16 mouse cellular contexts compared by ENCODE assay signal in the genomic region with DNA sequence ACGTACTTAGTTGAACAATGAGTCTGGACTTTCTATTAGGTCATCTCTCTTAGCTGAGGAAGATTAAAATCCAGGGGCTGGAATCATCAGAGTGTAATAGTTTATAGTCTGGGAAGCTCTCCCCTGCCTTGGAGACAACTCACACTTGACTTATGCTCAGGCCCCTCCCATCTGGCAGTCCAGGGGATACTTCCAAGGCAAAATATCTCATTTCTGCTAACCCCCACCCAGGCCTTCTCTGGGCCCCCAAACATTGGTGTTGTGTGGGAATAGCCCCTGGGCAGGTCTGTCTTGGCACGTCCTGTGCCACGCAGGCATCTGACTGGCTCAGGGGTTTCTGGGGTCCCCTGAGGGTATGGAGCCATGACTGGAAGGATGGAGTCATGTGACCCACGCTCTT.
DNase-seq lines count a peak whose midpoint lies in the region; ATAC-seq lines count a peak whose summit lies in the region.
"Had no signal": no experiment of that assay in that cellular context is flagged by ENCODE, and none has a peak within 500 bp of the region (broad histone marks: within the 10 kb centered on the region; RNA-seq: fewer than 3 reads in every experiment).

No protein-coding gene starts in this region.

- no peaks in the 10 kb centered on the region for H3K27me3 ChIP-seq in forebrain, embryonic 10.5 days (ENCODE audit: poor library complexity, severe bottlenecking)
- H3K27me3 ChIP-seq in forebrain, embryonic 16.5 days (replicated peaks; ENCODE audit: control insufficient read depth, insufficient read depth, low read length) = no peaks in the 10 kb centered on the region
- no peaks in the 10 kb centered on the region for H3K27me3 ChIP-seq in heart, embryonic 16.5 days (ENCODE audit: control insufficient read depth, insufficient read depth, low read length)
- no peaks in the 10 kb centered on the region for H3K27me3 ChIP-seq in kidney, embryonic 16.5 days (ENCODE audit: insufficient read depth, low read length)
- H3K27me3 ChIP-seq in embryonic facial prominence, embryonic 15.5 days = no peaks in the 10 kb centered on the region
- H3K27me3 ChIP-seq: hindbrain, embryonic 12.5 days; liver, embryonic 15.5 days; lung, embryonic 15.5 days; neural tube, embryonic 12.5 days had no signal

- H3K4me2 ChIP-seq in forebrain, embryonic 16.5 days (ENCODE audit: low read length) = no peak overlapping the region
- H3K4me2 ChIP-seq in heart, embryonic 16.5 days (ENCODE audit: low read depth, low read length) = no peak overlapping the region
- H3K4me2 ChIP-seq in kidney, embryonic 16.5 days (replicated peaks; ENCODE audit: low read depth, low read length) = no peak overlapping the region
- no peak overlapping the region for H3K4me2 ChIP-seq in embryonic facial prominence, embryonic 15.5 days (replicated peaks)
- H3K4me2 ChIP-seq: hindbrain, embryonic 12.5 days; liver, embryonic 15.5 days; lung, embryonic 15.5 days; neural tube, embryonic 12.5 days had no signal

- H3K27ac ChIP-seq in forebrain, embryonic 10.5 days = peak overlapping the region; percentile 51; the same call in 1 of the 2 replicates
- H3K27ac ChIP-seq in forebrain, embryonic 16.5 days (ENCODE audit: low read length) = no peak overlapping the region
- H3K27ac ChIP-seq in heart, embryonic 16.5 days (ENCODE audit: low read length) = 0 out of 2 replicates have a peak overlapping the region, but pooled peaks have one; percentile 20
- peak overlapping the region; percentile 15; the same call in 1 of the 2 replicates for H3K27ac ChIP-seq in kidney, embryonic 16.5 days (ENCODE audit: low read length)
- 0 out of 2 replicates have a peak overlapping the region, but pooled peaks have one; percentile 17 for H3K27ac ChIP-seq in embryonic facial prominence, embryonic 15.5 days (replicated peaks)
- H3K27ac ChIP-seq: liver, embryonic 15.5 days; lung, embryonic 15.5 days; neural tube, embryonic 12.5 days had no signal

- 90% methylated on average over 4 of the region's 4 CpGs for WGBS in forebrain, embryonic 10.5 days
- 87% methylated on average over 4 of the region's 4 CpGs for WGBS in forebrain, embryonic 16.5 days
- WGBS in heart, embryonic 16.5 days = 85% methylated on average over 4 of the region's 4 CpGs
- WGBS in kidney, embryonic 16.5 days = 67% methylated on average over 4 of the region's 4 CpGs
- WGBS in embryonic facial prominence, embryonic 15.5 days = 80% methylated on average over 4 of the region's 4 CpGs

- no peak overlapping the region for H3K4me3 ChIP-seq in forebrain, embryonic 10.5 days
- no peak overlapping the region for H3K4me3 ChIP-seq in forebrain, embryonic 16.5 days (replicated peaks; ENCODE audit: low read length)
- no peak overlapping the region for H3K4me3 ChIP-seq in heart, embryonic 16.5 days (ENCODE audit: low read length)
- no peak overlapping the region for H3K4me3 ChIP-seq in kidney, embryonic 16.5 days (ENCODE audit: low read length)
- H3K4me3 ChIP-seq in embryonic facial prominence, embryonic 15.5 days (replicated peaks) = no peak overlapping the region
- H3K4me3 ChIP-seq: hindbrain, embryonic 12.5 days; liver, embryonic 15.5 days; lung, embryonic 15.5 days; megakaryocyte, embryonic 14.5 days; neural tube, embryonic 12.5 days had no signal

- no peak overlapping the region for H3K9ac ChIP-seq in forebrain, embryonic 16.5 days (replicated peaks; ENCODE audit: low read depth, low read length)
- H3K9ac ChIP-seq in heart, embryonic 16.5 days (ENCODE audit: low read length) = no peak overlapping the region
- H3K9ac ChIP-seq in kidney, embryonic 16.5 days (replicated peaks; ENCODE audit: low read length) = 0 out of 2 replicates have a peak overlapping the region, but pooled peaks have one; percentile 18
- H3K9ac ChIP-seq in embryonic facial prominence, embryonic 15.5 days = no peak overlapping the region
- H3K9ac ChIP-seq: hindbrain, embryonic 12.5 days; liver, embryonic 15.5 days; lung, embryonic 15.5 days; neural tube, embryonic 12.5 days had no signal

- H3K36me3 ChIP-seq in forebrain, embryonic 10.5 days (replicated peaks) = no peaks in the 10 kb centered on the region
- H3K36me3 ChIP-seq in forebrain, embryonic 16.5 days (ENCODE audit: control insufficient read depth, insufficient read depth) = no peaks in the 10 kb centered on the region
- H3K36me3 ChIP-seq in heart, embryonic 16.5 days (ENCODE audit: control insufficient read depth, insufficient read depth) = no peaks in the 10 kb centered on the region
- no peaks in the 10 kb centered on the region for H3K36me3 ChIP-seq in kidney, embryonic 16.5 days (ENCODE audit: insufficient read depth, low read length)
- H3K36me3 ChIP-seq in embryonic facial prominence, embryonic 15.5 days = no peaks in the 10 kb centered on the region
- H3K36me3 ChIP-seq: hindbrain, embryonic 12.5 days; liver, embryonic 15.5 days; lung, embryonic 15.5 days; neural tube, embryonic 12.5 days had no signal

- no peaks in the 10 kb centered on the region for H3K9me3 ChIP-seq in forebrain, embryonic 10.5 days
- H3K9me3 ChIP-seq in forebrain, embryonic 16.5 days (ENCODE audit: control insufficient read depth, low read length) = no peaks in the 10 kb centered on the region
- no peaks in the 10 kb centered on the region for H3K9me3 ChIP-seq in heart, embryonic 16.5 days (replicated peaks; ENCODE audit: control insufficient read depth, low read length)
- H3K9me3 ChIP-seq in kidney, embryonic 16.5 days (ENCODE audit: low read length) = no peaks in the 10 kb centered on the region
- H3K9me3 ChIP-seq in embryonic facial prominence, embryonic 15.5 days (replicated peaks) = no peaks in the 10 kb centered on the region
- H3K9me3 ChIP-seq: hindbrain, embryonic 12.5 days; liver, embryonic 15.5 days; lung, embryonic 15.5 days; megakaryocyte, embryonic 14.5 days; neural tube, embryonic 12.5 days had no signal

- ATAC-seq in forebrain, embryonic 16.5 days = no peak
- no peak for ATAC-seq in heart, embryonic 16.5 days (replicated peaks; ENCODE audit: extremely low read depth, insufficient read depth, low FRiP score)
- ATAC-seq in kidney, embryonic 16.5 days (ENCODE audit: low FRiP score, low TSS enrichment) = no peak
- ATAC-seq in embryonic facial prominence, embryonic 15.5 days (ENCODE audit: insufficient number of reproducible peaks, low FRiP score, low TSS enrichment, low read depth) = no peak

- peaks cover 77% of the 10 kb centered on the region for H3K4me1 ChIP-seq in forebrain, embryonic 10.5 days
- H3K4me1 ChIP-seq in forebrain, embryonic 16.5 days (replicated peaks; ENCODE audit: control insufficient read depth, insufficient read depth, low read length) = peaks cover 50% of the 10 kb centered on the region
- peaks cover 28% of the 10 kb centered on the region for H3K4me1 ChIP-seq in heart, embryonic 16.5 days (ENCODE audit: control insufficient read depth, insufficient read depth, low read length)
- H3K4me1 ChIP-seq in kidney, embryonic 16.5 days (ENCODE audit: insufficient read depth, low read length) = peaks cover 56% of the 10 kb centered on the region
- H3K4me1 ChIP-seq in embryonic facial prominence, embryonic 15.5 days = peaks cover 37% of the 10 kb centered on the region
- H3K4me1 ChIP-seq: liver, embryonic 15.5 days had no signal

- intact Hi-C loops in heart, postnatal 36 days (cut with DNase I) = no loop called here

- no peak for DNase-seq in forebrain, embryonic 10.5 days (ENCODE audit: extremely low spot score, low spot score)
- DNase-seq in heart, postnatal 36 days = no peak
- DNase-seq in kidney, postnatal 14 days = no peak
- DNase-seq: cerebellum, adult 9-10 months; layer of hippocampus, adult 9-11 months; liver; thymus, postnatal 36 days had no signal
